Mouse (Mus musculus): ENCODE results near the gene Olfr92. TPM values are rescaled to one million over a fixed set of nuclear protein-coding genes. Genes with fewer than 3 reads are reported as not detected.

The Olfr92 gene
- not detected in 2 replicates for polyA plus RNA-seq (2012; ENCODE audit: low replicate concordance)

DNA sequence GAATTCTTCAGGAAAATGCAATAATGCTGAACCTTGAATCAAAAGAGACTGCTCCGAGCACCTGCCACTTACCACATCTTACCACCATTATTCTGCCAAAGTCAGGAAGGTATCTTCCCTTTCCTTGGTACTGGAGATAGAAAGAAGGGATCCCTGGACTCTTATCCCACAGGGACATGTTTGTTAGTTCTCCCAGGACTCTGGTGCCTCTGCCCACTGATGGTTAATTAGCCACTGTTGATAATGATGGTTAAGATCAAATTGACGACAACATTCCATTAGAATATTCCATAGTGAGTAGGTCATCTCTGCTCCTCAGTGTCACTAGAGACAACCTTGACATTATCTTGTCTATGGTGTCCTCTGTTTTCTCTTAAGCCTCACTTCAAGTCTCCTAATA lies at the start of gene Olfr92:
TSS of gene Olfr92 (minus strand) at position 101 of the 400 bp plus-strand sequence.

DNA sequence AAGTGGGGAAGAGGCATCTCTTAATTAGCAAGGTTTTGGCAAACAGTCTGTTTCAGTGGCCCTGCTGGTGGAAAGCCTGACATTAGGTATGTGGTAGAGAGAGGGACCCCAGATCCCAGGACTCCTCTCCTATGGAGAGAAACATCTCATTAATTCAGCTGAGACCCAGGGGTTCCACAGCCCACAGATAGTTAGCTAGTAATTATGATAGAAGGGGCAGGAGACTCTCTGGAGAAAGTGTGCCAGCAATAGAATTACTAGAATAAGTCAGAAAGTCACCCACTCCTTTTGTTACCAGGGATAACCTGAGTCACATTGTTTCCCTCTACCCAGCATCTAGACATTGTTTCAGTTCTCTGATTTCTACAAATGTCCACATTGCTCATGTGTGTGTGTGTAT lies 41.5 kb upstream of the Olfr92 start, which contains the start of gene Olfr93:
TSS of gene Olfr93 (minus strand) at position 101 of the 400 bp plus-strand sequence.

DNA sequence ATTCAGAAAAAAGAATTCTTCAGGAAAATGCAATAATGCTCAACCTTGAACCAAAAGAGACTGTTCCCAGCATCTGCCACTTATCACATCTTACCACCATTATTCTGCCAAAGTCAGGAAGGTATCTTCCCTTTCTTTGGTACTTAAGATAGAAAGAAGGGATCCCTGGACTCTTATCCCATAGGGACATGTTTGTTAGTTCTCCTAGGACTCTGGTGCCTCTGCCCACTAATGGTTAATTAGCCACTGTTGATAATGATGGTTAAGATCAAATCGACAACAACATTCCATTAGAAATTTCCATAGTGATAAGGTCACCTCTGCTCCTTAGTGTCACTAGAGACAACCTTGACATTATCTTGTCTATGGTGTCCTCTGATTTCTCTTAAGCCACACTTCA lies 21.7 kb downstream of the Olfr92 start, which contains the start of gene Olfr91:
TSS of gene Olfr91 (minus strand) at position 101 of the 400 bp plus-strand sequence.

DNA sequence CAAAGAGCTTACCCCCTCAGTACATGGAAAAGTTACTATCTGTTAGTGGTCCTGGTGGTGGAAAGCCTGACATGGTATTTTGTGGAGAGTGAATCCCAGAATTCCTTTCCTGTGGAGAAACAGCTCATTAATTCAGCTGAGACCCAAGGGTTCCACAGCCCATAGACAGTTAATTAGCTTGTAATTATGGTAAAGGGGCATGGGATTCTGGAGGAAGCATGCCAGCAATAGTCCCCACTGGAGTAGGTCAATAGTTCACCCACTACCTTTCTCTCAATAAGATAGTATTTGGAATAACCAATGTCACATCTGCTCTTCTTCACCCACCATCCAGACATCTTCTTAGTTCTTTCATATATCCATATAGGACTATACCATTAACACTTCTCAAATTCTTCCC lies 31.5 kb downstream of the Olfr92 start, which contains the start of gene Olfr90:
TSS of gene Olfr90 (minus strand) at position 101 of the 400 bp plus-strand sequence.

Other genes with a start within 250 kb of the Olfr92 start
- gene Trim40, start 230.0 kb downstream of the Olfr92 start, polyA plus RNA-seq (2012; ENCODE audit: low replicate concordance): not detected in 2 replicates
- not detected in 2 replicates for gene Trim31, start 222.0 kb downstream of the Olfr92 start, polyA plus RNA-seq (2012; ENCODE audit: low replicate concordance)
- 0.11 TPM in 1 of 2 replicates, not detected in the other for gene Rnf39, start 177.2 kb downstream of the Olfr92 start, polyA plus RNA-seq (2012; ENCODE audit: low replicate concordance)
- 87.0 and 326 TPM in 2 replicates for gene Ppp1r11, start 168.3 kb downstream of the Olfr92 start, polyA plus RNA-seq (2012; ENCODE audit: low replicate concordance)
- 1.0 and 4.8 TPM in 2 replicates for gene Znrd1, start 161.5 kb downstream of the Olfr92 start, polyA plus RNA-seq (2012; ENCODE audit: low replicate concordance)
- gene Znrd1as, start 161.5 kb downstream of the Olfr92 start, polyA plus RNA-seq (2012; ENCODE audit: low replicate concordance): 0.19 TPM in 1 of 2 replicates, not detected in the other
- gene 2410137M14Rik, start 138.9 kb downstream of the Olfr92 start, polyA plus RNA-seq (2012; ENCODE audit: low replicate concordance): not detected in 2 replicates
- gene H2-M5, start 130.6 kb downstream of the Olfr92 start, polyA plus RNA-seq (2012; ENCODE audit: low replicate concordance): 0.07 TPM in 1 of 2 replicates, not detected in the other
- gene Zfp57, start 118.9 kb downstream of the Olfr92 start, polyA plus RNA-seq (2012; ENCODE audit: low replicate concordance): 0.12 and 0.82 TPM in 2 replicates
- not detected in 2 replicates for gene Mog, start 96.7 kb downstream of the Olfr92 start, polyA plus RNA-seq (2012; ENCODE audit: low replicate concordance)
- gene Gabbr1, start 74.1 kb downstream of the Olfr92 start, polyA plus RNA-seq (2012; ENCODE audit: low replicate concordance): 15.3 and 37.9 TPM in 2 replicates
- gene Olfr90, start 31.6 kb downstream of the Olfr92 start, polyA plus RNA-seq (2012; ENCODE audit: low replicate concordance): not detected in 2 replicates
- not detected in 2 replicates for gene Olfr91, start 21.8 kb downstream of the Olfr92 start, polyA plus RNA-seq (2012; ENCODE audit: low replicate concordance)
- gene Olfr93, start 41.4 kb upstream of the Olfr92 start, polyA plus RNA-seq (2012; ENCODE audit: low replicate concordance): not detected in 2 replicates
- not detected in 2 replicates for gene Ubd, start 73.8 kb upstream of the Olfr92 start, polyA plus RNA-seq (2012; ENCODE audit: low replicate concordance)
- not detected in 2 replicates for gene Olfr94, start 80.9 kb upstream of the Olfr92 start, polyA plus RNA-seq (2012; ENCODE audit: low replicate concordance)
- gene Olfr95, start 93.0 kb upstream of the Olfr92 start, polyA plus RNA-seq (2012; ENCODE audit: low replicate concordance): not detected in 2 replicates
- gene Olfr96, start 100.1 kb upstream of the Olfr92 start, polyA plus RNA-seq (2012; ENCODE audit: low replicate concordance): not detected in 2 replicates
- not detected in 2 replicates for gene Olfr97, start 117.2 kb upstream of the Olfr92 start, polyA plus RNA-seq (2012; ENCODE audit: low replicate concordance)
- not detected in 2 replicates for gene Olfr98, start 143.7 kb upstream of the Olfr92 start, polyA plus RNA-seq (2012; ENCODE audit: low replicate concordance)
- 0.33 and 1.7 TPM in 2 replicates for gene H2-M3, start 150.1 kb upstream of the Olfr92 start, polyA plus RNA-seq (2012; ENCODE audit: low replicate concordance)
- not detected in 2 replicates for gene Olfr99, start 163.4 kb upstream of the Olfr92 start, polyA plus RNA-seq (2012; ENCODE audit: low replicate concordance)
- not detected in 2 replicates for gene Olfr101, start 184.2 kb upstream of the Olfr92 start, polyA plus RNA-seq (2012; ENCODE audit: low replicate concordance)
- gene Olfr102, start 197.0 kb upstream of the Olfr92 start, polyA plus RNA-seq (2012; ENCODE audit: low replicate concordance): not detected in 2 replicates
- gene Olfr103, start 219.6 kb upstream of the Olfr92 start, polyA plus RNA-seq (2012; ENCODE audit: low replicate concordance): not detected in 2 replicates
- not detected in 2 replicates for gene Olfr104-ps, start 239.5 kb upstream of the Olfr92 start, polyA plus RNA-seq (2012; ENCODE audit: low replicate concordance)